Mouse (Mus musculus): Measurements from ENCODE around the gene Bod1l. TPM values are rescaled to one million over a fixed set of nuclear protein-coding genes. Genes with fewer than 3 reads are reported as not detected.

Gene Bod1l
- polyA plus RNA-seq, 1 experiment from 2014 or later: 22.8 TPM

DNA sequence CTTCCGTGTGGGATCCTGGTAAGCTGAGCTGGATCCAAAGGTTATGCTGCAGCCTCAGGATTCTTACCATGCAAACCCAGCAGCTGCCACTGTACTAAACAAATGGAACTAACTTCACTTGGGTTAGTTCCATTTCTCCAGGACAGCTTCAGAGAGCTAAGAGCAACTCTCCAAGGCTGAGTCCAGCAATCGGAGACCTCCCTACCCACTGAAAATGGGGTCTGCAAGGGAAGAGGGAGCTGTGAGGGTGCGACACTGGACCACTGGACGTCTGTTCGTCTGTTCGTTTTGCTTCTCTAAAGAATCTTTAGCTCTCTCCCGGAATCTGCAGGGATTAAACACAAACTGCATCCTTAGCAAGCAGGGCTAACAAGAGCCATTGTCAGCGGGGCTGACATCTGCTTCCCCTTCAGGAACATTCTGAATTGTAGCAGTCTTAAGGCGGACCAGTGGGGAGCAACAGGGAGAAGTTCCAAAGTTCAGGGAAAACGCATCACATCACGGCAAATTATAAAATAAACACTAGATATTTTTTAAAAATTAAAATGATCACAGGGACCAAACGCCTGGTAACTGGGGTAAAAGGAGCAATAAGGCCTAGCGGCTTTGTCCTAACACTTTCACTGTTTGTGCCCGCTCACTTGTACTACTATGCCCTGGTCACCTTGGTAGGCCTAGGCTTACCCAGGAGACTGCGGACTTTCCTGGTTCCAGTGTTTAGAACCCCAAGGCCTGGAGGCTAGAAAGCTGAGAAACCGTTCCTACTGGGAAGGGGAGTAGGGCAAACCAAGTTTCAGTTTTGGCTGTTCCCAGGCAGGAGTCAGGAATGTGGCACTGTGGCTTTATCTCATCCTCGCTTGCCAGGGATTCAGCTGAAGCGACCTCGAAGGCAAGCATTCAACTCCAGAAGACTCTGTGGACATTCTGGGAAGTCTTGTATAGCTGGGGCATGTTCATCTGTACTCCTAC, 85.2 kb downstream of the Bod1l start:
- 2% methylated on average over 19 of the region's 19 CpGs for WGBS
- DNase-seq (ENCODE audit: low spot score): no peak

DNA sequence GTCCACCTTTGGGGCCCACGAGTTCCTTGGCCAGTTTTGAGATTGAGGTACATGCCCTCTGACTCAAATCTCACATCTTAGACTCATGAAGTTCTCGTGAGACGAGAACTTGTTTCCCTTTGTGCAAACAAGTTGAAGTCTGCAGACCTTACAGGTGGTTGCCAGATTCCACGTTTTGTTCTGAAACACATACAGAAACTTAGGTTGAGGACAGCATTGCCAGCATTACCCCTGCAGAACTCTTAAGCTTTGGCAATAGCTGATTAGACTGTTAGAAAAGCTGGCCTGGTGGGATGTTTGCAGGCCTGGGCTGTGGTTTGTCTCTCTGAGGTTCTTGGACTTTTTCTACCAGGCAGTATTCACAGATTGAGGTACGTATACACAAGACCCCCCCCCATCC, 86.8 kb downstream of the Bod1l start:
- peaks cover 91% of the 10 kb centered on the region for H3K27me3 ChIP-seq (ENCODE audit: control insufficient read depth, insufficient read depth, low read length)
- H3K4me3 ChIP-seq (ENCODE audit: low read depth, low read length): no peak overlapping the region
- 3% methylated on average over 5 of the region's 5 CpGs for WGBS
- no peak overlapping the region for H3K27ac ChIP-seq (ENCODE audit: low read depth, low read length)
- H3K36me3 ChIP-seq (ENCODE audit: control insufficient read depth, insufficient read depth, low read length): no peaks in the 10 kb centered on the region
- no peaks in the 10 kb centered on the region for H3K9me3 ChIP-seq (ENCODE audit: control insufficient read depth, low read length)
- ATAC-seq (replicated peaks; ENCODE audit: low FRiP score) (no peak), DNase-seq (ENCODE audit: low spot score) (no peak)
- no peak overlapping the region for H3K4me2 ChIP-seq (ENCODE audit: low read depth, low read length, severe bottlenecking)
- H3K4me1 ChIP-seq (replicated peaks; ENCODE audit: control insufficient read depth, insufficient read depth, low read length): no peaks in the 10 kb centered on the region; the same call in 1 of the 2 replicates
- H3K9ac ChIP-seq (ENCODE audit: low read length): no peak overlapping the region

More for the DNA sequence above, 85.2 kb downstream of the Bod1l start:
- Histone ChIP-seq H3K36me3 (ENCODE audit: control insufficient read depth, insufficient read depth, low read length) (no peaks in the 10 kb centered on the region), H3K27ac (ENCODE audit: low read depth, low read length) (no peak overlapping the region), H3K4me3 (ENCODE audit: low read depth, low read length) (no peak overlapping the region), H3K27me3 (ENCODE audit: control insufficient read depth, insufficient read depth, low read length) (peaks cover 92% of the 10 kb centered on the region), H3K9ac (ENCODE audit: low read length) (no peak overlapping the region), H3K9me3 (ENCODE audit: control insufficient read depth, low read length) (no peaks in the 10 kb centered on the region), H3K4me2 (ENCODE audit: low read depth, low read length, severe bottlenecking) (no peak overlapping the region), H3K4me1 (replicated peaks; ENCODE audit: control insufficient read depth, insufficient read depth, low read length) (peaks cover 8% of the 10 kb centered on the region)
- no peak for ATAC-seq (replicated peaks; ENCODE audit: low FRiP score)

DNA sequence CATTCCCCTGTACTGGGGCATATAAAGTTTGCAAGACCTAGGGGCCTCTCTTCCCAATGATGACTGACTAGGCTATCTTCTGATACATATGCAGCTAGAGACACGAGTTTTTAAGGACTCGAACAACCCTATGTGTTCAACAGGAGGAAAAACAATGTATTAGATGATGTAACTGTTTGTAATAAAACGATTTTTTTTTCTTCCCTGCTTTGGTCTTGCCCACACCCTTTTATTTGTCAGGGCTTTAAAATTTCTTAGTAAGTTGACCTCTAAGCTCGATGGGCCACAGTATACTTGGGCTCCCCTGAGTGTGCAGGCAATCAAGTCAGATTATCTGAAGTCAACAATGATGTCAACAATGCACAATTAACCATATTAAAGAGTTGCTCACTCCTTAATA, 87.7 kb downstream of the Bod1l start:
- Histone ChIP-seq H3K4me3 (ENCODE audit: low read depth, low read length) (no peak overlapping the region), H3K27me3 (ENCODE audit: control insufficient read depth, insufficient read depth, low read length) (peaks cover 91% of the 10 kb centered on the region), H3K36me3 (ENCODE audit: control insufficient read depth, insufficient read depth, low read length) (no peaks in the 10 kb centered on the region), H3K9me3 (ENCODE audit: control insufficient read depth, low read length) (no peaks in the 10 kb centered on the region), H3K4me1 (replicated peaks; ENCODE audit: control insufficient read depth, insufficient read depth, low read length) (no peaks in the 10 kb centered on the region), H3K9ac (ENCODE audit: low read length) (no peak overlapping the region), H3K4me2 (ENCODE audit: low read depth, low read length, severe bottlenecking) (no peak overlapping the region), H3K27ac (ENCODE audit: low read depth, low read length) (no peak overlapping the region)
- no peak for ATAC-seq (replicated peaks; ENCODE audit: low FRiP score)
- 2% methylated on average over 4 of the region's 4 CpGs for WGBS
- no peak for DNase-seq (ENCODE audit: low spot score)

DNA sequence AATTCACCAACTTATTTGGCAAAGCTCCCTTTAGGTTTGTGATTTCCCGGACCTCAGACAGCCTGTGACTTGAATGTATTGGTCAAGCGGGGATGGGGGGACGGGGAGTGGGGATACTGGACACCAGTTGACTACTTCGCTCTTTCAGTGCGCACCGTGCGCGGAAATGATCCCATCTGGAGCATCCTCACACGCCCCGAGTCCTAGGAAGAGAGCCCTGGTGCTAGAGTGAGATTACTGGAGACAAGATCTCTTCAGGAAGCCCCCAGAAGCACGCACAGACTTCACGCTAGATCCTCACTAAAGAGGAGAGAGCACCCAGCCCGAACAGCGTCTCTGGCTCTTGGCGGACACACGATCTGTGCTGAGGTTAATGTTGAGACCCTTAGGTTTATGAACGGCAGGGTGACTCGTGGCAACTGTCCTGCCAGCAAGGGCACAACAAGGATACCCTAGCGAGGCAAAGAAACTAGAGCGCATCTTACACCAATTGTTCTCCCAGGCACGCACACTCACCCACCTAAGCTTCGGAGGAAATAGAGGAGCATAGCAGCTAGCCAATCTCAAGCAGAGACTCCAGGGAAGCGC, 88.6 kb downstream of the Bod1l start:
- no peak overlapping the region for H3K4me2 ChIP-seq (ENCODE audit: low read depth, low read length, severe bottlenecking)
- ATAC-seq (replicated peaks; ENCODE audit: low FRiP score) (no peak), DNase-seq (ENCODE audit: low spot score) (no peak)
- H3K4me3 ChIP-seq (ENCODE audit: low read depth, low read length): no peak overlapping the region
- H3K9ac ChIP-seq (ENCODE audit: low read length): no peak overlapping the region
- H3K27ac ChIP-seq (ENCODE audit: low read depth, low read length): no peak overlapping the region
- H3K4me1 ChIP-seq (replicated peaks; ENCODE audit: control insufficient read depth, insufficient read depth, low read length): no peaks in the 10 kb centered on the region
- 0% methylated on average over 23 of the region's 23 CpGs for WGBS
- H3K36me3 ChIP-seq (ENCODE audit: control insufficient read depth, insufficient read depth, low read length): no peaks in the 10 kb centered on the region
- no peaks in the 10 kb centered on the region for H3K9me3 ChIP-seq (ENCODE audit: control insufficient read depth, low read length)
- peaks cover 94% of the 10 kb centered on the region for H3K27me3 ChIP-seq (ENCODE audit: control insufficient read depth, insufficient read depth, low read length)

DNA sequence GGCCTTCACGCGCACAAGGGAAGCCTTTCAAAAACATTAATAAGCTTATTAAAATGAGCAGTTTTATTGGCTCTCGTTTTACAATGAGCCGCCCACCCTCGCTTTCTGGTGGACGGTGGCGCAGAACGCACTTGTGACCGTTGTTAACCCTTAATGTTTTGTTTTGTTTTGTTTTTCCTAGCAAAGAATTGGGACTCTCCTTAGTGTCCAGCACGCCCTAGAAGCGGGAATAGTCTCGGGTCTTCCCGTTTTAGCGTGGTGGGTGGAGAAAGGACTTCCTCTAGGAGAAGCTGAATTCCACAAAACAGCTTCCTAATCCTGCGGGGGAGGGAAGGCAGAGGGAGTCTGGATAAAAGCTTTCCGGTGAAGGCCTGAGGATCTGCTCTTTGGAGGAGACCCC, 89.3 kb downstream of the Bod1l start:
- no peaks in the 10 kb centered on the region for H3K4me1 ChIP-seq (replicated peaks; ENCODE audit: control insufficient read depth, insufficient read depth, low read length)
- H3K9me3 ChIP-seq (ENCODE audit: control insufficient read depth, low read length): no peaks in the 10 kb centered on the region
- H3K27me3 ChIP-seq (ENCODE audit: control insufficient read depth, insufficient read depth, low read length): peaks cover 94% of the 10 kb centered on the region
- no peak overlapping the region for H3K27ac ChIP-seq (ENCODE audit: low read depth, low read length)
- H3K9ac ChIP-seq (ENCODE audit: low read length): no peak overlapping the region
- WGBS: under 1% methylated on average over 16 of the region's 16 CpGs
- ATAC-seq (replicated peaks; ENCODE audit: low FRiP score) (no peak), DNase-seq (ENCODE audit: low spot score) (no peak)
- no peaks in the 10 kb centered on the region for H3K36me3 ChIP-seq (ENCODE audit: control insufficient read depth, insufficient read depth, low read length)
- no peak overlapping the region for H3K4me2 ChIP-seq (ENCODE audit: low read depth, low read length, severe bottlenecking)
- no peak overlapping the region for H3K4me3 ChIP-seq (ENCODE audit: low read depth, low read length)

DNA sequence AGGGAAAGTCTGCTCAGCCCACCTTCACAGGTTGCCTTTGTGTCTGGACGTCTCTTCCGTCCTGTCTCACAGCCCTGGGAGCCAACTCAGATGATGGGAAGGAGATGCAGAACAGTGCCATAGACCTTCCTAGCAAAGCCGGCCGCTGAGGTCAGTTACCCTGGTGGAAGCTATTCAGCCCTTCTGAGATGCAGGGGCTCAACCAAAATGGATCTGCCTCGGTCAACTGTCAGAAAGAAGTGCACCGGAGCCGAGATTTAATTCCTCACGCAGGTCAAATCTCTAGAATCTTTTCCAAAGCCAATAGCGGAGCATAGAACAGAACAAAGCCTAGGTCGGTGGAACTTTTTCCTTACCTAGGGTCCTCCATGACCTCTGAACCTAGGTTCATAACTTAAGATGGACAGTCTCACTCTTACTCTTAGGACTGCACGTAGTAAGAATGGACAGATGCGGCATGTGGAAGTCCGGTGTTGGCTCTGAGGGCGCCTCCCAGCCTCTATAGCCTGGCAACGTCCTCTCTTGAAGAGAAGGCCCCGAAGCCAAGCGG, 89.8 kb downstream of the Bod1l start:
- ATAC-seq (replicated peaks; ENCODE audit: low FRiP score): no peak
- H3K4me2 ChIP-seq (ENCODE audit: low read depth, low read length, severe bottlenecking): no peak overlapping the region
- H3K27ac ChIP-seq (ENCODE audit: low read depth, low read length): no peak overlapping the region
- H3K9ac ChIP-seq (ENCODE audit: low read length): no peak overlapping the region
- H3K36me3 ChIP-seq (ENCODE audit: control insufficient read depth, insufficient read depth, low read length): no peaks in the 10 kb centered on the region
- H3K4me1 ChIP-seq (replicated peaks; ENCODE audit: control insufficient read depth, insufficient read depth, low read length): no peaks in the 10 kb centered on the region
- H3K9me3 ChIP-seq (ENCODE audit: control insufficient read depth, low read length): no peaks in the 10 kb centered on the region
- H3K4me3 ChIP-seq (ENCODE audit: low read depth, low read length): no peak overlapping the region
- WGBS: under 1% methylated on average over 17 of the region's 17 CpGs
- no peak for DNase-seq (ENCODE audit: low spot score)
- H3K27me3 ChIP-seq (ENCODE audit: control insufficient read depth, insufficient read depth, low read length): peaks cover 96% of the 10 kb centered on the region

DNA sequence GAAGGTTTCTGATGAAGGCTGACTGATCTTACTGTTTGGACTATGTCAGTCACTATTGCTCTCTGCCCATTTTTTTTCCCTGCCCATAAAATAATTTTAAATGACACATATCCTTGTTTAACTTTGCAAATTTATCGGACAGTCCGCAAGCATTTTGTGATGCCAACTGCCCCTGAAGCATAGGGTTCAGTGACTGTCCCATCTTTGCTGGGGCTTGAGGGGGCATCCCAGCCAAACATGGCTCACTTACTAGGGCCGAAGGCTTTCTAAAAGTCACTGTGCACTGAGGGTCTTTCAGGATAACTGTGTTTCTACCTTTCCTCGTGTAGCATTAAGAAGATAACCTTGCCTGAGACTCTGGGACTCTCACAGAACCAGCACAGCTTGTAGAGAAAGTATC, 91.4 kb downstream of the Bod1l start:
- Histone ChIP-seq H3K4me2 (ENCODE audit: low read depth, low read length, severe bottlenecking) (no peak overlapping the region), H3K36me3 (ENCODE audit: control insufficient read depth, insufficient read depth, low read length) (no peaks in the 10 kb centered on the region), H3K9ac (ENCODE audit: low read length) (no peak overlapping the region), H3K27me3 (ENCODE audit: control insufficient read depth, insufficient read depth, low read length) (peaks cover 97% of the 10 kb centered on the region), H3K4me1 (replicated peaks; ENCODE audit: control insufficient read depth, insufficient read depth, low read length) (no peaks in the 10 kb centered on the region), H3K9me3 (ENCODE audit: control insufficient read depth, low read length) (no peaks in the 10 kb centered on the region), H3K4me3 (ENCODE audit: low read depth, low read length) (no peak overlapping the region), H3K27ac (ENCODE audit: low read depth, low read length) (no peak overlapping the region)
- no peak for DNase-seq (ENCODE audit: low spot score)
- ATAC-seq (replicated peaks; ENCODE audit: low FRiP score): no peak
- 27% methylated on average over 4 of the region's 4 CpGs for WGBS

DNA sequence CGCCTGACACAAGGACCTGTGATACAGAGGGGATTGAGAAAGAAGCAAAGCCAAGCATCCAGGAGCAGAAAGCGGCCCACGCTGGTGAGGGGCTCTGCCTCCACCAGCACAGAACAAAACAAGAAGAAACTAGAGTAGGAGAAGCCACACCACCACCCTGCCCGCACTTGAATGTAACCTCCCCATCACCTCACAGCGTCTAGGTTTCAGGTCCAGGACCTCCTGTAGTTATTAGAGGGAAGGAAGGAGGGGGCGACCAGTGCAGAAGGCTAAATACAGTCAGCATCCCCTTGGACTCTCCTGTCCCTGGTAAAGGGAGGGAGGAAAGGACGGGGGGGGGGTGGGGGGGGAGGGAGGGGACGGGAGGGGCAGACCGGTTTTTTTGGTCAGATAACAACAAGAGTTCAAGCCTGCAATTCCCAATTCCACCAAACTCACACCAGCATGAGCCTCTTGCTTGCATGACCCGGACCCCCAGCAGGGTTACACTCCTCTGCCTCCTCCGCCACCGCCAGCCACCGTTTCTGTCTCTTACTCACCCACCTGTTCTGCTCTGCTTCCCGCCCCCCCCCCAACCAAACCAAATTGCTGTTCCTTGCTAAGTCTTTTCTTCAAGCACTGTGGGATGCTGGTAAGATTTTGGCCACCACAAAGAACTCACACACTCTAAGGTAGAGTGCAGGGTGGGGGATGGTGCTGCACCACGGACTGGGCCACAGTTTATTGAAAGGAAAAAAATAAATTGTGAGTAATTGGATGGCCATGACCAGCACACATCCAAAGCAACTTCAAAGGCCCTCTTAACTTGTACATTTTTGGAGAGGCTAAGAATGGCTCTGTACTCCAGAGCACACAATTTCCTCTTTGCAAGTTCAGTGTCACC, 99.0 kb downstream of the Bod1l start:
- Histone ChIP-seq H3K27me3 (ENCODE audit: control insufficient read depth, insufficient read depth, low read length) (peaks cover 59% of the 10 kb centered on the region), H3K4me1 (replicated peaks; ENCODE audit: control insufficient read depth, insufficient read depth, low read length) (no peaks in the 10 kb centered on the region), H3K4me2 (ENCODE audit: low read depth, low read length, severe bottlenecking) (no peak overlapping the region), H3K9ac (ENCODE audit: low read length) (no peak overlapping the region), H3K36me3 (ENCODE audit: control insufficient read depth, insufficient read depth, low read length) (no peaks in the 10 kb centered on the region), H3K9me3 (ENCODE audit: control insufficient read depth, low read length) (no peaks in the 10 kb centered on the region), H3K27ac (ENCODE audit: low read depth, low read length) (no peak overlapping the region), H3K4me3 (ENCODE audit: low read depth, low read length) (no peak overlapping the region)
- 2% methylated on average over 14 of the region's 15 CpGs for WGBS
- peak; percentile 52 for DNase-seq (ENCODE audit: low spot score)
- peak; percentile 64 for ATAC-seq (replicated peaks; ENCODE audit: low FRiP score)

All from forebrain, embryonic 11.5 days (tissue).